Mouse (Mus musculus) hindbrain, postnatal 0 days (tissue): ENCODE measurements at regions not wholly inside any gene's neighbourhood (a gene's known extent, or its start where the extent isn't known, plus 50 kb on each side); places are given as distances from the start of the nearest gene placed in this dataset.
A peak's percentile ranks its signal among the peaks of the same experiment; 100 is the strongest.

ENCODE experiments used
- ATAC-seq: fragments of 200-750 bp; cut with Nextera tagmentation; 2 replicates; pipeline ENCODE4 v1.8.0; 2017; ENCODE audit warnings: mild to moderate bottlenecking, moderate TSS enrichment, moderate library complexity
- DNase-seq: peaks from one replicate; pipeline ENCODE4 v3.0.0-alpha.2; 2015; ENCODE audit warnings: low spot score
- H3K27ac ChIP-seq: fragments of 300-500 bp; sonication (generic); 2 replicates; pipeline ENCODE4 v1.5.1; 2014; ENCODE audit warnings: mild to moderate bottlenecking
- H3K27me3 ChIP-seq: fragments of 300-500 bp; sonication (generic); 2 replicates; pipeline ENCODE4 v1.6.1; 2014; ENCODE audit warnings: low read length, mixed read lengths; ENCODE audit not compliant: insufficient read depth
- H3K36me3 ChIP-seq: fragments of 300-500 bp; sonication (generic); 2 replicates; pipeline ENCODE4 v1.6.1; 2014; ENCODE audit warnings: low read length, mixed read lengths; ENCODE audit not compliant: insufficient read depth
- H3K4me1 ChIP-seq: fragments of 300-500 bp; sonication (generic); 2 replicates; pipeline ENCODE4 v1.6.1; 2014; ENCODE audit warnings: antibody characterized with exemption, low read length, mixed read lengths; ENCODE audit not compliant: insufficient read depth
- H3K4me2 ChIP-seq: fragments of 300-500 bp; sonication (generic); 2 replicates; pipeline ENCODE4 v1.6.1; 2014; ENCODE audit warnings: low read depth, mild to moderate bottlenecking, low read length, moderate library complexity, mixed read lengths
- H3K4me3 ChIP-seq: fragments of 300-500 bp; sonication (generic); 2 replicates; pipeline ENCODE4 v1.5.1; 2014; ENCODE audit warnings: low read length
- H3K9ac ChIP-seq: fragments of 300-500 bp; sonication (generic); replicated peaks from 2 replicates; pipeline ENCODE4 v1.6.1; 2014; ENCODE audit warnings: mild to moderate bottlenecking, low read length, moderate library complexity, mixed read lengths
- H3K9me3 ChIP-seq: fragments of 300-500 bp; sonication (generic); 2 replicates; pipeline ENCODE4 v1.6.1; 2016; ENCODE audit warnings: low read length, mixed read lengths
- CTCF ChIP-seq: IDR thresholded peaks from 2 replicates; pipeline ENCODE4 v1.5.1; 2016; ENCODE audit warnings: antibody characterized with exemption, control low read depth, low read depth
- WGBS: fragments of 180-500 bp; shearing (Covaris S2); extraction: QIAGEN DNeasy Blood & Tissue Kit; methylation state at CpG from one replicate; pipeline ENCODE4 v1.1.7; 2014; 5-methylcytosine and 5-hydroxymethylcytosine counted together

- 90% methylated on average over 2 of the region's 2 CpGs for WGBS
- Histone ChIP-seq H3K36me3 (no peaks in the 10 kb centered on the region), H3K4me1 (0 out of 2 replicates have a peak, but pooled peaks cover 5% of the 10 kb centered on the region), H3K9me3 (no peaks in the 10 kb centered on the region), H3K27me3 (no peaks in the 10 kb centered on the region), H3K9ac (no peak overlapping the region), H3K27ac (no peak overlapping the region), H3K4me2 (peak overlapping the region; percentile 55; the same call in 1 of the 2 replicates), H3K4me3 (no peak overlapping the region)
- DNase-seq, result no peak
- ATAC-seq, result no peak
- TF ChIP-seq CTCF, result no peak
Observed at GRCm38 (mm10) chr11:24306101-24306500, 228.2 kb downstream of the Bcl11a start.

DNA sequence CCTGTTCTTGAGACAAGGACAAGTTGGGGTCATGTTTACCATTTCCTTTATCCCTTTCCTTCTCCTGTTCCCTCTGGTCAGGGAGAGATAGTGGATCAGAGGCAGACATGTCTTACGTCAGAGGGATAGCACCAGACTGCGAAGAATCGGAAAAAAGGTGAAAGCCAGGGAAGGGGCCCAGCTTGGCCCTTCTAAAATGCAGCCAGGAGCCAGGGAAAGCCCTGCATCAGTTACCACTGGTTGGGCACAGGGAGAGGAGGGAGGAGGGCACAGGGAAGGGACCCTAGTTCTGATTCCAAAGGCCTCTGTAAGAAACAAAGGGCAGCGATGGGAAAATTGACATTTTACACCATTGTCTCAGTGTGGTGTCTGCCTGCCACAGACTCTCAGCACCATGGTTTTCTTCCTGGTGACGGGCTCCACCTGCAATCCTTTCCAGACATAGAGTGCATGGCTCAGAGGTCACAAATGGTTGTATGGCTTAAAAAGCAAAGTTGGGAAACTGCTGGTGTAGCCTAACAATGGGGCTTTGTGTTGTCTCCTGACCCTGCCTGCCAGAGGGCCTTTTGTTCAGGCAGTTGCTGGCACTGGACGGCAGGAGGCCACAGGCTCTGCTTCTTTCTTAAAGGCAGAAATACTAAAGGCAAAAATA, 229.9 kb downstream of the Bcl11a start:
- ATAC-seq (no peak), DNase-seq (peak; percentile 33)
- peak; percentile 51 for TF ChIP-seq CTCF
- WGBS, result 41% methylated on average over 6 of the region's 6 CpGs
- no peaks in the 10 kb centered on the region for H3K36me3 ChIP-seq
- H3K4me1 ChIP-seq, result 0 out of 2 replicates have a peak, but pooled peaks cover 5% of the 10 kb centered on the region
- H3K27ac ChIP-seq, result no peak overlapping the region
- H3K27me3 ChIP-seq, result no peaks in the 10 kb centered on the region
- no peaks in the 10 kb centered on the region for H3K9me3 ChIP-seq
- no peak overlapping the region for H3K9ac ChIP-seq
- no peak overlapping the region for H3K4me3 ChIP-seq
- no peak overlapping the region for H3K4me2 ChIP-seq

DNA sequence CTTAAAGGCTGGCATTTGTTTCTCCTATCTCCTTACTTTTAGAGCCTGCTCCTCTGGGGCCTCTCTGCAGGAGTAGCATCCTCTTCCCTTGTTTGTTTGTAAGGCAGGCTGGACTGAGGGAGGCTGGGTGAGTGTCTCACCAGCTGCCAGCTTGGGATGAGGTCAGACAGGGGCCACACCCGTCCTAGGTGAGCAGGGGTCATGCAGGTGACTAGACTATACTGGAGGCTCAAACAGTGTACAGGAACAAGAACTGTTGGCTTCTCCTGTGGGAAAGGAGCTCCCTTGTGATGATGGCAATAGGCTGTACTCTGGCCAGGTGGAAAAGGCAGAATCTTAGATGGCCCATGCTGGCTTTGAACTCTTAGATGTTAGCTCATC, 230.4 kb downstream of the Bcl11a start:
- Histone ChIP-seq H3K4me1 (0 out of 2 replicates have a peak, but pooled peaks cover 5% of the 10 kb centered on the region), H3K27me3 (no peaks in the 10 kb centered on the region), H3K36me3 (no peaks in the 10 kb centered on the region), H3K27ac (no peak overlapping the region), H3K4me2 (no peak overlapping the region), H3K9ac (no peak overlapping the region), H3K4me3 (no peak overlapping the region), H3K9me3 (no peaks in the 10 kb centered on the region)
- DNase-seq (no peak), ATAC-seq (no peak)
- WGBS, result 5% methylated on average over 1 of the region's 1 CpGs
- TF ChIP-seq CTCF, result no peak

DNA sequence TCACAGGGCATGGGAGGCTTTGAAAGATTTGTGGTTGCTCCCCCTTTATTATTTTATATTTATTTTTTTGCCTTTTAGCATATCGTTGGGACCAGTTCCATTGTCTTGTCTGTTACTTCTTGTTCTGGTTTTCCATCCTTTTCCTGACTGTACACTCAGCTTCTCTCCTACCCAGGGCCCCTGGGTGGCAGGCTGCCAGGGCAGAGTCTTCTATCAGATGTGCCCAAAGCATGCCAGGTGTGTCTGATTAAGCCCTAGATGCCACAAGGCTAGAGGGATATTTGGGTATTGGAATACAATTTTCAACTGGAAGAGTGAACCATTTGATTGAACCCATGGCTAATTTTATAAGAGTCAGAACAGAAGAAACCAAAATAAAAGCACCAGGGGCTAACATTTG, 236.2 kb downstream of the Bcl11a start:
- Histone ChIP-seq H3K9me3 (no peaks in the 10 kb centered on the region), H3K9ac (no peak overlapping the region), H3K4me1 (no peaks in the 10 kb centered on the region), H3K4me3 (no peak overlapping the region), H3K4me2 (no peak overlapping the region), H3K27ac (no peak overlapping the region), H3K27me3 (peaks cover 6% of the 10 kb centered on the region; the same call in 1 of the 2 replicates), H3K36me3 (no peaks in the 10 kb centered on the region)
- no peak for DNase-seq
- 90% methylated on average over 1 of the region's 1 CpGs for WGBS
- no peak for TF ChIP-seq CTCF
- no peak for ATAC-seq

DNA sequence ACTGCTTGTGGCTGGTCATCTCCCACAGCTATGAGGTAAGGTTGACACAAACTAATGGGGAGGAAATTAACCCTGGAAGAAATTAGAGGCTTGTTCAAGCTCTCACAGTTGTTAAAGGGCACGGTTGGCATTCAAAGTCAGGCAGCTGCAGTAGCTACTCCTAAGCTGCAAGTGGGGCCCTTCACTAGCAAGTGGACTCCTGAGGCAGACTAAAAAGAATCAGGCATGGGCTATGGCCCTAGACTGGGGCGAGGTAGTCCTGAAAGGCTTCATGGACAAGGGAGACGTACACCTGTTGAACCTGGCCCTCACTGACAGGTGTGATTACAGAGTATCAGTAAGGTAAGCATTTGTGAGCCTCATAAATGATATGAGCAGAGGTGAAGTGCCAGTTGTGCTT, 237.7 kb downstream of the Bcl11a start:
- Histone ChIP-seq H3K27me3 (peaks cover 6% of the 10 kb centered on the region; the same call in 1 of the 2 replicates), H3K4me2 (no peak overlapping the region), H3K4me3 (no peak overlapping the region), H3K9ac (no peak overlapping the region), H3K27ac (no peak overlapping the region), H3K4me1 (no peaks in the 10 kb centered on the region), H3K9me3 (no peaks in the 10 kb centered on the region), H3K36me3 (no peaks in the 10 kb centered on the region)
- 75% methylated on average over 3 of the region's 3 CpGs for WGBS
- 0 out of 2 replicates have a peak, but pooled peaks have one; percentile 43 for ATAC-seq
- DNase-seq, result peak; percentile 16
- peak; percentile 42 for TF ChIP-seq CTCF

DNA sequence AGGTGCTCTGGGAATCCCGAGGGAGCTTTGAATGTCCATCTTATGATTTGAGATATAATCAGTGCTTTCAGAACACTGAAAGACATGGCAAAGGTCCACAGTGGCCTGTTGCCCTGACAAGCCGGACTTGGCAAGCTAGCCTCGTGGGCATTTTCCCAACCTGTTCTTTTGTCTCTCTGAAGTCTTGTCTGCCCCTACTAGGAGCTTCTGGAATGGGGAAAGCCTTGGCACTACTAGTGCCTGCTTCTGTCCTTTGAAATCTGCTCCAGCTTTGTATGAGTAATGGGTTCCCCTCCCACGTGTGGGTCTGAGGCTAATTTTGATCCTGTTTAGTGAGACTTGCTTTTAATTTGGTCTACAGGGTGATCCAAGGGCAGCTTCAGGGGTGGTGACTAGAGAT, 238.3 kb downstream of the Bcl11a start:
- Histone ChIP-seq H3K9me3 (no peaks in the 10 kb centered on the region), H3K4me3 (no peak overlapping the region), H3K27ac (no peak overlapping the region), H3K27me3 (peaks cover 6% of the 10 kb centered on the region; the same call in 1 of the 2 replicates), H3K4me1 (no peaks in the 10 kb centered on the region), H3K4me2 (no peak overlapping the region), H3K36me3 (no peaks in the 10 kb centered on the region), H3K9ac (no peak overlapping the region)
- peak; percentile 60 for DNase-seq
- peak; percentile 73 for ATAC-seq
- TF ChIP-seq CTCF, result no peak
- WGBS, result 48% methylated on average over 4 of the region's 4 CpGs

DNA sequence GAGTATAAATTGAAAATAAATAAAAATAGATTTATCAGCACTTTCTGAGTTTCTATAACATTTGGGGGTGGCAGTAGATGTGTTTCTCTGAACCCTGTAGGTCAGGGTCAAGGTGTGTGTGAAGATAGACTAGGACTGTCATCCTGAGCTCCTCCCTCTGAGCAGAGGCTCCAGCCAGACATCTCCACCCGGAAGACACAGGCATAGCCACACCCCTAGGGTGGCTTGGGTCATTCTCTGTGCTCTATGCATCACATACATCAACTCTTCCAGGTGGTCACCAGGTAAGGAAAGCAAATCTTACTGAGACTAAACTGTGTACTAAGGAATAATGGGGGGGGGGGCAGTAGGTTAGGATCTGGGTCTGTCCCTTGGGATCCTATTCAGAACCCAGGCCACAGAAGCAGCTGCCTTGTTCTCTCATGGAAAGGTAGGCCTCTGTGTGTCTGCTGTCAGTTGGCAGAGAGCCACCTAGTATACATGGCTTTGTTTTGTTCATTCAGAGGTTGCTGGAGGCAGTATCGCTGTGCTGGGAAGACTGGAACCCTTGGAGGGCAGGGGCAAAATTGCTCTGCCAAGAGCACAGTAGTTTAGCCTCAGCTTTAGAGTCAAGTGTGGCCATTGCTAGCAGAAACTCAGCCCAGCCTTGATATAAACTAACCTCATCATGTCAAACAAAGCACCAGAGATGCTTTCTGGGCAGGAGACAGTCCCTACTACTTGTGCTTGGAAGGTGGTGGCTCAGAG, 240.3 kb downstream of the Bcl11a start:
- Histone ChIP-seq H3K27ac (no peak overlapping the region), H3K27me3 (peaks cover 6% of the 10 kb centered on the region; the same call in 1 of the 2 replicates), H3K4me3 (no peak overlapping the region), H3K4me2 (no peak overlapping the region), H3K4me1 (no peaks in the 10 kb centered on the region), H3K36me3 (no peaks in the 10 kb centered on the region), H3K9ac (no peak overlapping the region), H3K9me3 (no peaks in the 10 kb centered on the region)
- DNase-seq, result peak; percentile 9
- no peak for ATAC-seq
- no peak for TF ChIP-seq CTCF
- WGBS, result 75% methylated on average over 2 of the region's 2 CpGs
